ENCODE assay signal across 8 mouse cellular contexts in genomic region chr16:21946761-21947715, GRCm38 (mm10). TPM values are rescaled to one million over a fixed set of nuclear protein-coding genes. Genes with fewer than 3 reads are reported as not detected.
DNase-seq lines count a peak whose midpoint lies in the region; ATAC-seq and TF ChIP-seq lines count a peak whose summit lies in the region.

TSS of gene Tmem41a (minus strand) at chr16:21947552.

- H3K4me1 ChIP-seq in MEL (ENCODE audit: control insufficient read depth in 1 of 2, insufficient read depth in 2 of 2, low read length in 2 of 2) = peaks cover 2 to 11% of the 10 kb centered on the region in 2 experiments; a peak in 3 of 4 replicates
- H3K4me1 ChIP-seq in cerebellum, adult 2 months (ENCODE audit: control insufficient read depth, insufficient read depth, low read length) = peaks cover 9% of the 10 kb centered on the region; the same call in 1 of the 2 replicates
- peaks cover 7% of the 10 kb centered on the region for H3K4me1 ChIP-seq in forebrain, postnatal 0 days (ENCODE audit: insufficient read depth)
- peaks cover 9% of the 10 kb centered on the region for H3K4me1 ChIP-seq in lung, embryonic 15.5 days

- H3K4me3 ChIP-seq in MEL (ENCODE audit: control insufficient read depth in 1 of 2, insufficient read depth in 1 of 2, low read depth in 2 of 2, low read length in 2 of 2) = peak within 1 kb of the TSS; percentile 76 to 89
- H3K4me3 ChIP-seq in cerebellum, adult 2 months (replicated peaks; ENCODE audit: insufficient read depth, low read depth, low read length) = peak within 1 kb of the TSS; percentile 87
- H3K4me3 ChIP-seq in forebrain, postnatal 0 days (ENCODE audit: low read depth, low read length) = peak within 1 kb of the TSS; percentile 74
- peak within 1 kb of the TSS; percentile 81 for H3K4me3 ChIP-seq in lung, embryonic 15.5 days

- under 1% methylated on average over 63 of the region's 63 CpGs for WGBS in cerebellum, adult 2 months
- WGBS in forebrain, postnatal 0 days = 3% methylated on average over 63 of the region's 63 CpGs
- WGBS in lung, embryonic 15.5 days = under 1% methylated on average over 57 of the region's 63 CpGs

- no peak for TF ChIP-seq EP300 in MEL (IDR thresholded peaks at IDR 0.05; ENCODE audit: low read depth in 1 of 2, low read length in 2 of 2)

- peak; percentile 91 for DNase-seq in MEL (ENCODE audit: low read depth, low spot score)
- peak; percentile 91 to 93 for DNase-seq in cerebellum, adult 2 months
- peak; percentile 87 for DNase-seq in forebrain, postnatal 0 days
- peak; percentile 89 for DNase-seq in heart, postnatal 4 days
- DNase-seq in layer of hippocampus, adult 8-10 months (ENCODE audit: low spot score in 2 of 2) = peak; percentile 71 to 86
- DNase-seq in ovary, adult 18-20 months (ENCODE audit: low spot score) = peak; percentile 81
- peak; percentile 90 for DNase-seq in thymus, postnatal 0 days (ENCODE audit: low spot score)

- no peaks in the 10 kb centered on the region; the same call in 1 of the 2 replicates for H3K79me2 ChIP-seq in MEL (ENCODE audit: control insufficient read depth, insufficient read depth, low read length, poor library complexity)

- H3K27me3 ChIP-seq in MEL (ENCODE audit: control insufficient read depth in 1 of 2, insufficient read depth in 2 of 2, low read length in 2 of 2) = no peaks in the 10 kb centered on the region
- no peaks in the 10 kb centered on the region for H3K27me3 ChIP-seq in cerebellum, adult 2 months (ENCODE audit: control insufficient read depth, insufficient read depth, low read length)
- no peaks in the 10 kb centered on the region for H3K27me3 ChIP-seq in forebrain, postnatal 0 days (ENCODE audit: insufficient read depth, low read length)
- no peaks in the 10 kb centered on the region for H3K27me3 ChIP-seq in lung, embryonic 15.5 days

- TF ChIP-seq RAD21 in MEL (IDR thresholded peaks at IDR 0.05; ENCODE audit: low read depth, low read length) = no peak

- no peak for TF ChIP-seq CTCF in MEL (IDR thresholded peaks at IDR 0.05 in 2 of 3, conservative IDR thresholded peaks at IDR 0.05 in 1 of 3; ENCODE audit: control insufficient read depth in 1 of 3, insufficient read depth in 1 of 3, low read depth in 2 of 3, low read length in 3 of 3, poor library complexity in 1 of 3, severe bottlenecking in 1 of 3)
- 0 out of 2 replicates have a peak, but pooled peaks have one; percentile 5 for TF ChIP-seq CTCF in cerebellum, adult 2 months (IDR thresholded peaks at IDR 0.05; ENCODE audit: borderline replicate concordance, insufficient read depth, low read depth, low read length)
- TF ChIP-seq CTCF in forebrain, postnatal 0 days (IDR thresholded peaks at IDR 0.05; ENCODE audit: low read depth) = no peak

- H3K4me2 ChIP-seq in forebrain, postnatal 0 days (ENCODE audit: low read depth) = peak within 1 kb of the TSS; percentile 87
- peak within 1 kb of the TSS; percentile 94 for H3K4me2 ChIP-seq in lung, embryonic 15.5 days

- no peaks in the 10 kb centered on the region for H3K9me3 ChIP-seq in MEL (replicated peaks; ENCODE audit: insufficient read depth, low read length)
- H3K9me3 ChIP-seq in forebrain, postnatal 0 days (ENCODE audit: low read length) = no peaks in the 10 kb centered on the region
- H3K9me3 ChIP-seq in lung, embryonic 15.5 days = no peaks in the 10 kb centered on the region

- peaks cover 0 to 7% of the 10 kb centered on the region in 2 experiments; a peak in 3 of 4 replicates for H3K36me3 ChIP-seq in MEL (ENCODE audit: control insufficient read depth in 1 of 2, insufficient read depth in 2 of 2, low read length in 2 of 2)
- no peaks in the 10 kb centered on the region for H3K36me3 ChIP-seq in forebrain, postnatal 0 days (ENCODE audit: insufficient read depth)
- no peaks in the 10 kb centered on the region for H3K36me3 ChIP-seq in lung, embryonic 15.5 days

- H3K9ac ChIP-seq in MEL (ENCODE audit: control insufficient read depth, low read depth, low read length, poor library complexity, severe bottlenecking) = peak within 1 kb of the TSS; percentile 68
- H3K9ac ChIP-seq in forebrain, postnatal 0 days = peak within 1 kb of the TSS; percentile 75
- H3K9ac ChIP-seq in lung, embryonic 15.5 days = peak within 1 kb of the TSS; percentile 76

- peak within 1 kb of the TSS; percentile 63 for H3K27ac ChIP-seq in MEL (ENCODE audit: control insufficient read depth, low read depth, low read length)
- peak within 1 kb of the TSS; percentile 48 for H3K27ac ChIP-seq in cerebellum, adult 2 months (ENCODE audit: insufficient read depth, low read length)
- H3K27ac ChIP-seq in forebrain, postnatal 0 days (ENCODE audit: low read depth, low read length) = peak within 1 kb of the TSS; percentile 74; the same call in 1 of the 2 replicates
- H3K27ac ChIP-seq in lung, embryonic 15.5 days = peak within 1 kb of the TSS; percentile 61

- peak; percentile 98 for ATAC-seq in forebrain, postnatal 0 days
- ATAC-seq in lung, embryonic 15.5 days (ENCODE audit: borderline replicate concordance, extremely low read depth, low FRiP score, low TSS enrichment) = peak; percentile 98

- peak; percentile 85 to 88 for TF ChIP-seq POLR2A in MEL (IDR thresholded peaks at IDR 0.05; ENCODE audit: control insufficient read depth in 1 of 2, insufficient read depth in 1 of 2, low read depth in 1 of 2, low read length in 2 of 2, poor library complexity in 1 of 2)
- TF ChIP-seq POLR2A in cerebellum, adult 2 months (IDR thresholded peaks at IDR 0.05; ENCODE audit: borderline replicate concordance, insufficient read depth, low read length) = peak; percentile 79

TF ChIP-seq in MEL, 35 proteins besides CTCF, POLR2A, EP300 and RAD21 (continues in another document):
- no peak for TF ChIP-seq ELF1 (IDR thresholded peaks at IDR 0.05; ENCODE audit: low read depth, low read length)
- no peak for TF ChIP-seq RCOR1 (IDR thresholded peaks at IDR 0.05; ENCODE audit: low read depth, low read length)
- no peak for TF ChIP-seq ZMIZ1 (IDR thresholded peaks at IDR 0.05; ENCODE audit: low read depth, low read length)
- TF ChIP-seq POLR2AphosphoS2 (IDR thresholded peaks at IDR 0.05; ENCODE audit: low read length) = 0 out of 2 replicates have a peak, but pooled peaks have one; percentile 43
- TF ChIP-seq E2F4 (IDR thresholded peaks at IDR 0.05; ENCODE audit: borderline replicate concordance, low read depth, low read length) = no peak
- TF ChIP-seq ZC3H11A (IDR thresholded peaks at IDR 0.05; ENCODE audit: low read depth, low read length) = no peak
- TF ChIP-seq JUND (IDR thresholded peaks at IDR 0.05; ENCODE audit: low read depth, low read length) = no peak
- no peak for TF ChIP-seq KAT2A (conservative IDR thresholded peaks at IDR 0.05; ENCODE audit: low read depth, low read length)
- peak; percentile 37; the same call in 1 of the 2 replicates for TF ChIP-seq ETS1 (IDR thresholded peaks at IDR 0.05; ENCODE audit: low read depth, low read length)
- TF ChIP-seq GATA1 (IDR thresholded peaks at IDR 0.05; ENCODE audit: low read depth, low read length) = no peak; the same call in 1 of the 2 replicates
- TF ChIP-seq USF2 (IDR thresholded peaks at IDR 0.05; ENCODE audit: borderline replicate concordance in 1 of 2, insufficient read depth in 1 of 2, low read depth in 1 of 2, low read length in 2 of 2) = no peak
- TF ChIP-seq TBP (IDR thresholded peaks at IDR 0.05; ENCODE audit: low read depth, low read length) = 0 out of 2 replicates have a peak, but pooled peaks have one; percentile 46
- TF ChIP-seq CHD1 (IDR thresholded peaks at IDR 0.05; ENCODE audit: low read depth, low read length) = no peak
- peak; percentile 75; the same call in 1 of the 2 replicates for TF ChIP-seq MAZ (IDR thresholded peaks at IDR 0.05; ENCODE audit: low read depth, low read length)
- peak; percentile 24; the same call in 1 of the 2 replicates for TF ChIP-seq HCFC1 (IDR thresholded peaks at IDR 0.05; ENCODE audit: low read depth, low read length)
- peak; percentile 61; the same call in 1 of the 2 replicates for TF ChIP-seq NRF1 (IDR thresholded peaks at IDR 0.05; ENCODE audit: insufficient read depth, low read depth, low read length, poor library complexity, severe bottlenecking)
- TF ChIP-seq USF1 (IDR thresholded peaks at IDR 0.05; ENCODE audit: low read depth, low read length) = no peak
- no peak for TF ChIP-seq CHD2 (IDR thresholded peaks at IDR 0.05; ENCODE audit: low read length)
- TF ChIP-seq UBTF (IDR thresholded peaks at IDR 0.05; ENCODE audit: borderline replicate concordance, insufficient read depth, low read depth, low read length) = no peak
- TF ChIP-seq MAFK (IDR thresholded peaks at IDR 0.05; ENCODE audit: borderline replicate concordance, low read depth, low read length) = no peak
- TF ChIP-seq POLR2AphosphoS5 (IDR thresholded peaks at IDR 0.05; ENCODE audit: borderline replicate concordance, low read depth, low read length) = no peak
- no peak for TF ChIP-seq TAL1 (IDR thresholded peaks at IDR 0.05; ENCODE audit: low read length)
- peak; percentile 87 for TF ChIP-seq NELFE (IDR thresholded peaks at IDR 0.05; ENCODE audit: low read depth, low read length)
- TF ChIP-seq GABPA (IDR thresholded peaks at IDR 0.05; ENCODE audit: low read depth, low read length) = no peak
- no peak for TF ChIP-seq MYB (IDR thresholded peaks at IDR 0.05; ENCODE audit: low read depth, low read length)
- TF ChIP-seq MXI1 (IDR thresholded peaks at IDR 0.05; ENCODE audit: low read depth, low read length) = peak; percentile 67
- TF ChIP-seq TCF12 (IDR thresholded peaks at IDR 0.05; ENCODE audit: low read depth, low read length) = peak; percentile 30; the same call in 1 of the 2 replicates
- TF ChIP-seq SMC3 (IDR thresholded peaks at IDR 0.05; ENCODE audit: low read depth, low read length) = no peak
- TF ChIP-seq ZKSCAN1 (IDR thresholded peaks at IDR 0.05; ENCODE audit: low read depth, low read length) = no peak
- no peak for TF ChIP-seq BHLHE40 (IDR thresholded peaks at IDR 0.05; ENCODE audit: borderline replicate concordance, low read depth, low read length)
- TF ChIP-seq ZNF384 (IDR thresholded peaks at IDR 0.05; ENCODE audit: low read depth, low read length) = no peak

RNA-seq across cellular contexts. Expression of gene Tmem41a, which starts in this region (rescaled TPM):
- 26.9 and 32.9 TPM in 2 replicates for total RNA-seq in MEL (2012; rRNA removed)
- polyA plus RNA-seq in MEL (2012; ENCODE audit: insufficient read depth in 1 of 2, insufficient read length in 2 of 2, low read depth in 1 of 2, low replicate concordance in 2 of 2, missing spikeins in 1 of 2) = 10 to 100 TPM in 1 of 2 experiments, not detected in 1; 50.3 TPM
- polyA plus RNA-seq in cerebellum, adult 2 months (2012; rRNA removed) = 39.9 and 41.1 TPM in 2 replicates
- total RNA-seq in forebrain, postnatal 0 days (2014; rRNA removed) = 20.2 and 23.2 TPM in 2 replicates
- polyA plus RNA-seq in forebrain, postnatal 0 days (2015; fragmentation: Nextera tagmentation; extraction: Ambion mirVana) = 43.2 and 43.4 TPM in 2 replicates
- 10 to 100 TPM; 19.4 to 23.7 TPM for total RNA-seq in heart, postnatal 4 days (2021)
- 10 to 100 TPM; 14.7 to 16.4 (median 15.4) TPM for total RNA-seq in layer of hippocampus, adult 8-10 months (2022)
- polyA plus RNA-seq in lung, embryonic 15.5 days (2015; fragmentation: Nextera tagmentation; extraction: Ambion mirVana) = 24.6 and 25.2 TPM in 2 replicates
- 33.3 and 33.5 TPM in 2 replicates for polyA plus RNA-seq in thymus, postnatal 0 days (2015; fragmentation: Nextera tagmentation; extraction: Ambion mirVana)

Comparison
In these comparisons a context has a peak if more than half of its experiments do, and no peak if none do; other contexts are left out.
1. Peak in every context shown above with its lines: DNase-seq, ATAC-seq, H3K4me3 ChIP-seq and H3K27ac ChIP-seq.